Mouse (Mus musculus) large intestine, adult 2 months (tissue): Measurements from ENCODE around the gene Arid3c. TPM values are rescaled to one million over a fixed set of nuclear protein-coding genes. Genes with fewer than 3 reads are reported as not detected.
"Not testable (repeated sequence)": the region's sequence is repeated elsewhere in the genome, so short reads cannot be mapped to it uniquely, and the experiment has no call there.

Source experiments
- DNase-seq: peaks from one replicate; pipeline ENCODE4 v3.0.0-alpha.2; 2012; ENCODE audit warnings: low read depth, low spot score
- WGBS: fragments of 180-500 bp; shearing (Covaris S2); methylation state at CpG from one replicate; pipeline ENCODE4 v1.1.7; 2018; 5-methylcytosine and 5-hydroxymethylcytosine counted together
- polyA plus RNA-seq: library from polyadenylated mRNA; depleted of rRNA; stranded (reverse); fragments of >200 nt; gene quantifications from 2 replicates; pipeline ENCODE4 v1.2.3, GENCODE M21; 2012

The Arid3c gene
- polyA plus RNA-seq, 1 experiment, result 0.04 TPM

GRCm38 (mm10) chr4:41708192-41708745 is 22.7 kb downstream of the Arid3c start:
- DNase-seq, result no peak
- WGBS, result 18% methylated on average over 8 of the region's 8 CpGs

GRCm38 (mm10) chr4:41707011-41707535 is 23.9 kb downstream of the Arid3c start:
- 6% methylated on average over 13 of the region's 13 CpGs for WGBS
- no peak for DNase-seq

GRCm38 (mm10) chr4:41705922-41706754 is 24.8 kb downstream of the Arid3c start:
- no peak for DNase-seq
- WGBS, result 61% methylated on average over 19 of the region's 19 CpGs

GRCm38 (mm10) chr4:41704651-41705050 is 26.3 kb downstream of the Arid3c start:
- 12% methylated on average over 5 of the region's 5 CpGs for WGBS
- no peak for DNase-seq

GRCm38 (mm10) chr4:41702226-41702625 is 28.7 kb downstream of the Arid3c start:
- not testable (repeated sequence) for DNase-seq
- WGBS, result 89% methylated on average over 2 of the region's 2 CpGs

- 89% methylated on average over 4 of the region's 8 CpGs for WGBS
- DNase-seq, result not testable (repeated sequence)
These were observed 30.7 kb downstream of the Arid3c start for GRCm38 (mm10) chr4:41700224-41700623.

GRCm38 (mm10) chr4:41699783-41700182 is 31.2 kb downstream of the Arid3c start, which contains the start of gene Il11ra1:
Gene Il11ra1, plus strand, starts transcription at chr4:41699989.
- not testable (repeated sequence) for DNase-seq
- 77% methylated on average over 10 of the region's 10 CpGs for WGBS

- 15% methylated on average over 26 of the region's 32 CpGs for WGBS
- DNase-seq, result not testable (repeated sequence)
These were observed 32.4 kb downstream of the Arid3c start for GRCm38 (mm10) chr4:41698421-41699016.

GRCm38 (mm10) chr4:41696930-41697841 is 33.8 kb downstream of the Arid3c start, which contains the start of gene Cntfr:
Gene Cntfr, minus strand, starts transcription at chr4:41697089.
- not testable (repeated sequence) for DNase-seq
- 17% methylated on average over 36 of the region's 40 CpGs for WGBS

- 29% methylated on average over 13 of the region's 15 CpGs for WGBS
- DNase-seq, result not testable (repeated sequence)
These were observed 34.5 kb downstream of the Arid3c start for GRCm38 (mm10) chr4:41696452-41696851.

- not testable (repeated sequence) for DNase-seq
- 9% methylated on average over 20 of the region's 38 CpGs for WGBS
These were observed 35.1 kb downstream of the Arid3c start for GRCm38 (mm10) chr4:41695800-41696199.

- WGBS, result 20% methylated on average over 4 of the region's 4 CpGs
- DNase-seq, result not testable (repeated sequence)
These were observed 37.4 kb downstream of the Arid3c start for GRCm38 (mm10) chr4:41693511-41693910.

GRCm38 (mm10) chr4:41690014-41690413 is 40.9 kb downstream of the Arid3c start:
- DNase-seq, result not testable (repeated sequence)
- no CpG with 5 or more reads among the region's 4 CpGs for WGBS

GRCm38 (mm10) chr4:41688562-41688961 is 42.4 kb downstream of the Arid3c start:
- 69% methylated on average over 1 of the region's 1 CpGs for whole genome bisulfite sequencing
- DNase-seq, result not testable (repeated sequence)

GRCm38 (mm10) chr4:41685882-41686492 is 45.0 kb downstream of the Arid3c start:
- DNase-seq, result not testable (repeated sequence)
- WGBS, result 49% methylated on average over 10 of the region's 10 CpGs

GRCm38 (mm10) chr4:41684931-41685453 is 46.0 kb downstream of the Arid3c start:
- WGBS, result 4% methylated on average over 14 of the region's 14 CpGs
- not testable (repeated sequence) for DNase-seq

GRCm38 (mm10) chr4:41684131-41684930 is 46.6 kb downstream of the Arid3c start:
- not testable (repeated sequence) for DNase-seq
- 10% methylated on average over 27 of the region's 27 CpGs for WGBS

- DNase-seq, result not testable (repeated sequence)
- 0% methylated on average over 7 of the region's 27 CpGs for WGBS
These were observed 47.6 kb downstream of the Arid3c start for GRCm38 (mm10) chr4:41683303-41683702.
